Mouse (Mus musculus): ENCODE data around the gene Bnip2.

Bnip2 gene

GRCm38 (mm10) chr9:70048751-70049415, 59.6 kb downstream of the Bnip2 start:
- DNase-seq: no peak

GRCm38 (mm10) chr9:70049416-70049783, 60.1 kb downstream of the Bnip2 start:
- no peak for DNase-seq

GRCm38 (mm10) chr9:70049839-70050238, 60.6 kb downstream of the Bnip2 start:
- no peak for DNase-seq

- no peak for DNase-seq
Measured at GRCm38 (mm10) chr9:70052730-70053129, 63.5 kb downstream of the Bnip2 start.

GRCm38 (mm10) chr9:70053411-70053810, 64.1 kb downstream of the Bnip2 start:
- DNase-seq: no peak

Measured in right cerebral cortex, postnatal 14 days (tissue).